Mouse (Mus musculus) adipocyte (in vitro differentiated cells): ENCODE measurements around the gene Car4.
A peak's percentile ranks its signal among the peaks of the same experiment; 100 is the strongest.

ENCODE experiments used
- DNase-seq: peaks from one replicate; pipeline ENCODE4 v3.0.0-alpha.2; 2016; ENCODE audit warnings: low spot score

Gene Car4

GRCm38 (mm10) chr11:85003566-85003965, 46.0 kb downstream of the Car4 start:
- DNase-seq = no peak

GRCm38 (mm10) chr11:85013121-85013520, 55.5 kb downstream of the Car4 start:
- DNase-seq = peak; percentile 10
